Mouse (Mus musculus) CD8-positive naive resting alpha-beta T cell, adult 2 months (primary cell): ENCODE results near the gene Tcf7l1.

Source experiments
- DNase-seq, 2 experiments: peaks; one replicate each; pipeline ENCODE4 v3.0.0; 2022; ENCODE audit warnings: low read depth in 2 of 2, low spot score in 2 of 2

The Tcf7l1 gene

GRCm38 (mm10) chr6:72667021-72667420 is 122.0 kb downstream of the Tcf7l1 start:
- peak; percentile 19 to 48 for DNase-seq

GRCm38 (mm10) chr6:72664290-72664689 is 124.8 kb downstream of the Tcf7l1 start:
- no peak for DNase-seq

- DNase-seq, result no peak
These were observed 126.1 kb downstream of the Tcf7l1 start for GRCm38 (mm10) chr6:72663000-72663399.

GRCm38 (mm10) chr6:72660391-72660720 is 128.7 kb downstream of the Tcf7l1 start:
- DNase-seq, result no peak

- DNase-seq, result no peak
These were observed 129.2 kb downstream of the Tcf7l1 start for GRCm38 (mm10) chr6:72659717-72660390.

- no peak for DNase-seq
These were observed 131.0 kb downstream of the Tcf7l1 start for GRCm38 (mm10) chr6:72658006-72658405.

GRCm38 (mm10) chr6:72656053-72656442 is 133.0 kb downstream of the Tcf7l1 start:
- DNase-seq, result no peak

- DNase-seq, result no peak
These were observed 133.6 kb downstream of the Tcf7l1 start for GRCm38 (mm10) chr6:72655309-72656052.

- DNase-seq, result no peak
These were observed 134.7 kb downstream of the Tcf7l1 start for GRCm38 (mm10) chr6:72654355-72654754.

- no peak for DNase-seq
These were observed 135.6 kb downstream of the Tcf7l1 start for GRCm38 (mm10) chr6:72653419-72653818.

- no peak for DNase-seq
These were observed 138.7 kb downstream of the Tcf7l1 start for GRCm38 (mm10) chr6:72650338-72650851.

GRCm38 (mm10) chr6:72648002-72648595 is 141.0 kb downstream of the Tcf7l1 start:
- no peak for DNase-seq

GRCm38 (mm10) chr6:72647383-72647820 is 141.7 kb downstream of the Tcf7l1 start:
- DNase-seq, result peak; percentile 44 to 52

- no peak for DNase-seq
These were observed 143.7 kb downstream of the Tcf7l1 start for GRCm38 (mm10) chr6:72645364-72645763.

GRCm38 (mm10) chr6:72644576-72644975 is 144.5 kb downstream of the Tcf7l1 start:
- DNase-seq, result no peak

GRCm38 (mm10) chr6:72641218-72641954 is 147.7 kb downstream of the Tcf7l1 start:
- no peak for DNase-seq

GRCm38 (mm10) chr6:72636940-72637339 is 152.1 kb downstream of the Tcf7l1 start:
- no peak for DNase-seq

GRCm38 (mm10) chr6:72635760-72636431 is 153.2 kb downstream of the Tcf7l1 start:
- peak; percentile 33 to 51 for DNase-seq

- peak; percentile 39 to 49 for DNase-seq
These were observed 154.7 kb downstream of the Tcf7l1 start for GRCm38 (mm10) chr6:72634311-72634710.

- DNase-seq, result no peak
These were observed 157.4 kb downstream of the Tcf7l1 start for GRCm38 (mm10) chr6:72631700-72632099.

GRCm38 (mm10) chr6:72630961-72631360 is 158.1 kb downstream of the Tcf7l1 start:
- DNase-seq, result no peak
